Mouse (Mus musculus): ENCODE measurements around the gene Foxn1.

Gene Foxn1

GRCm38 (mm10) chr11:78360125-78360788 is 26.1 kb downstream of the Foxn1 start:
- Histone ChIP-seq H3K4me1 (replicated peaks; ENCODE audit: low read depth, low read length) (peaks cover 46% of the 10 kb centered on the region), H3K4me3 (replicated peaks; ENCODE audit: low read length) (peak overlapping the region; percentile 73), H3K9me3 (ENCODE audit: low read length) (no peaks in the 10 kb centered on the region), H3K27me3 (ENCODE audit: insufficient read depth, low read length) (peaks cover 6% of the 10 kb centered on the region; the same call in 1 of the 2 replicates), H3K36me3 (ENCODE audit: insufficient read depth, low read length) (no peaks in the 10 kb centered on the region)
- TF ChIP-seq CTCF (conservative IDR thresholded peaks at IDR 0.05; ENCODE audit: low read length) (peak; percentile 42), NANOG (IDR thresholded peaks at IDR 0.05; ENCODE audit: borderline replicate concordance, low read length) (no peak), POU5F1 (IDR thresholded peaks at IDR 0.05; ENCODE audit: borderline replicate concordance, low read length) (no peak)

GRCm38 (mm10) chr11:78358330-78359007 is 27.9 kb downstream of the Foxn1 start:
- peaks cover 40% of the 10 kb centered on the region for H3K4me1 ChIP-seq (replicated peaks; ENCODE audit: low read depth, low read length)
- H3K27me3 ChIP-seq (ENCODE audit: insufficient read depth, low read length) = no peaks in the 10 kb centered on the region; the same call in 1 of the 2 replicates
- H3K4me3 ChIP-seq (replicated peaks; ENCODE audit: low read length) = peak overlapping the region; percentile 73
- TF ChIP-seq NANOG (IDR thresholded peaks at IDR 0.05; ENCODE audit: borderline replicate concordance, low read length) = no peak
- TF ChIP-seq CTCF (conservative IDR thresholded peaks at IDR 0.05; ENCODE audit: low read length) = peak; percentile 86
- TF ChIP-seq POU5F1 (IDR thresholded peaks at IDR 0.05; ENCODE audit: borderline replicate concordance, low read length) = no peak
- no peaks in the 10 kb centered on the region for H3K36me3 ChIP-seq (ENCODE audit: insufficient read depth, low read length)
- H3K9me3 ChIP-seq (ENCODE audit: low read length) = no peaks in the 10 kb centered on the region

GRCm38 (mm10) chr11:78355471-78356238 is 30.7 kb downstream of the Foxn1 start:
- H3K27me3 ChIP-seq (ENCODE audit: insufficient read depth, low read length) = no peaks in the 10 kb centered on the region
- TF ChIP-seq NANOG (IDR thresholded peaks at IDR 0.05; ENCODE audit: borderline replicate concordance, low read length) (no peak), CTCF (conservative IDR thresholded peaks at IDR 0.05; ENCODE audit: low read length) (peak; percentile 94)
- no peak overlapping the region for H3K4me3 ChIP-seq (replicated peaks; ENCODE audit: low read length)
- no peaks in the 10 kb centered on the region for H3K9me3 ChIP-seq (ENCODE audit: low read length)
- H3K36me3 ChIP-seq (ENCODE audit: insufficient read depth, low read length) = no peaks in the 10 kb centered on the region
- peaks cover 46% of the 10 kb centered on the region for H3K4me1 ChIP-seq (replicated peaks; ENCODE audit: low read depth, low read length)

- TF ChIP-seq POU5F1 (IDR thresholded peaks at IDR 0.05; ENCODE audit: borderline replicate concordance, low read length) (no peak), CTCF (conservative IDR thresholded peaks at IDR 0.05; ENCODE audit: low read length) (no peak), NANOG (IDR thresholded peaks at IDR 0.05; ENCODE audit: borderline replicate concordance, low read length) (no peak)
- H3K4me1 ChIP-seq (replicated peaks; ENCODE audit: low read depth, low read length) = peaks cover 39% of the 10 kb centered on the region
- no peaks in the 10 kb centered on the region for H3K27me3 ChIP-seq (ENCODE audit: insufficient read depth, low read length)
- no peak overlapping the region for H3K4me3 ChIP-seq (replicated peaks; ENCODE audit: low read length)
- H3K9me3 ChIP-seq (ENCODE audit: low read length) = no peaks in the 10 kb centered on the region
- H3K36me3 ChIP-seq (ENCODE audit: insufficient read depth, low read length) = no peaks in the 10 kb centered on the region
Observed at GRCm38 (mm10) chr11:78354905-78355304, 31.5 kb downstream of the Foxn1 start.

- H3K4me1 ChIP-seq (replicated peaks; ENCODE audit: low read depth, low read length) = peaks cover 29% of the 10 kb centered on the region
- H3K4me3 ChIP-seq (replicated peaks; ENCODE audit: low read length) = no peak overlapping the region
- H3K27me3 ChIP-seq (ENCODE audit: insufficient read depth, low read length) = no peaks in the 10 kb centered on the region
- H3K36me3 ChIP-seq (ENCODE audit: insufficient read depth, low read length) = peaks cover 15% of the 10 kb centered on the region
- no peaks in the 10 kb centered on the region for H3K9me3 ChIP-seq (ENCODE audit: low read length)
- no peak for TF ChIP-seq NANOG (IDR thresholded peaks at IDR 0.05; ENCODE audit: borderline replicate concordance, low read length)
- TF ChIP-seq CTCF (conservative IDR thresholded peaks at IDR 0.05; ENCODE audit: low read length) = no peak
- no peak for TF ChIP-seq POU5F1 (IDR thresholded peaks at IDR 0.05; ENCODE audit: borderline replicate concordance, low read length)
Observed at GRCm38 (mm10) chr11:78353081-78353480, 33.3 kb downstream of the Foxn1 start.

- no peaks in the 10 kb centered on the region for H3K9me3 ChIP-seq (ENCODE audit: low read length)
- peaks cover 54% of the 10 kb centered on the region for H3K4me1 ChIP-seq (replicated peaks; ENCODE audit: low read depth, low read length)
- H3K4me3 ChIP-seq (replicated peaks; ENCODE audit: low read length) = no peak overlapping the region
- no peaks in the 10 kb centered on the region for H3K27me3 ChIP-seq (ENCODE audit: insufficient read depth, low read length)
- TF ChIP-seq NANOG (IDR thresholded peaks at IDR 0.05; ENCODE audit: borderline replicate concordance, low read length) (no peak), CTCF (conservative IDR thresholded peaks at IDR 0.05; ENCODE audit: low read length) (no peak), POU5F1 (IDR thresholded peaks at IDR 0.05; ENCODE audit: borderline replicate concordance, low read length) (no peak)
- peaks cover 24% of the 10 kb centered on the region for H3K36me3 ChIP-seq (ENCODE audit: insufficient read depth, low read length)
Observed at GRCm38 (mm10) chr11:78349441-78350358, 36.7 kb downstream of the Foxn1 start.

GRCm38 (mm10) chr11:78348474-78348873 is 37.9 kb downstream of the Foxn1 start:
- Histone ChIP-seq H3K4me3 (replicated peaks; ENCODE audit: low read length) (no peak overlapping the region), H3K4me1 (replicated peaks; ENCODE audit: low read depth, low read length) (peaks cover 63% of the 10 kb centered on the region), H3K27me3 (ENCODE audit: insufficient read depth, low read length) (no peaks in the 10 kb centered on the region), H3K36me3 (ENCODE audit: insufficient read depth, low read length) (peaks cover 24% of the 10 kb centered on the region), H3K9me3 (ENCODE audit: low read length) (no peaks in the 10 kb centered on the region)
- TF ChIP-seq NANOG (IDR thresholded peaks at IDR 0.05; ENCODE audit: borderline replicate concordance, low read length) (no peak), POU5F1 (IDR thresholded peaks at IDR 0.05; ENCODE audit: borderline replicate concordance, low read length) (no peak), CTCF (conservative IDR thresholded peaks at IDR 0.05; ENCODE audit: low read length) (no peak)

All from E14TG2a.4 (cell line).